Mouse (Mus musculus): ENCODE data around the gene Akna.

- no peak for TF ChIP-seq CTCF (IDR thresholded peaks at IDR 0.05; ENCODE audit: extremely low read depth, insufficient read length, insufficient replicate concordance, low read depth, low read length)
- TF ChIP-seq POLR2A (IDR thresholded peaks at IDR 0.05; ENCODE audit: low read depth, low read length), result no peak
Observed at GRCm38 (mm10) chr4:63385253-63385652, 17.9 kb downstream of the Akna start.
